Mouse (Mus musculus) hindbrain, postnatal 0 days (tissue): ENCODE results near the gene Sdhaf1. TPM values are rescaled to one million over a fixed set of nuclear protein-coding genes. Genes with fewer than 3 reads are reported as not detected.
A peak's percentile ranks its signal among the peaks of the same experiment; 100 is the strongest.

Experiments
- ATAC-seq: fragments of 200-750 bp; cut with Nextera tagmentation; 2 replicates; pipeline ENCODE4 v1.8.0; 2017; ENCODE audit warnings: mild to moderate bottlenecking, moderate TSS enrichment, moderate library complexity
- DNase-seq: peaks from one replicate; pipeline ENCODE4 v3.0.0-alpha.2; 2015; ENCODE audit warnings: low spot score
- H3K27ac ChIP-seq: fragments of 300-500 bp; sonication (generic); 2 replicates; pipeline ENCODE4 v1.5.1; 2014; ENCODE audit warnings: mild to moderate bottlenecking
- H3K27me3 ChIP-seq: fragments of 300-500 bp; sonication (generic); 2 replicates; pipeline ENCODE4 v1.6.1; 2014; ENCODE audit warnings: low read length, mixed read lengths; ENCODE audit not compliant: insufficient read depth
- H3K36me3 ChIP-seq: fragments of 300-500 bp; sonication (generic); 2 replicates; pipeline ENCODE4 v1.6.1; 2014; ENCODE audit warnings: low read length, mixed read lengths; ENCODE audit not compliant: insufficient read depth
- H3K4me1 ChIP-seq: fragments of 300-500 bp; sonication (generic); 2 replicates; pipeline ENCODE4 v1.6.1; 2014; ENCODE audit warnings: antibody characterized with exemption, low read length, mixed read lengths; ENCODE audit not compliant: insufficient read depth
- H3K4me2 ChIP-seq: fragments of 300-500 bp; sonication (generic); 2 replicates; pipeline ENCODE4 v1.6.1; 2014; ENCODE audit warnings: low read depth, mild to moderate bottlenecking, low read length, moderate library complexity, mixed read lengths
- H3K4me3 ChIP-seq: fragments of 300-500 bp; sonication (generic); 2 replicates; pipeline ENCODE4 v1.5.1; 2014; ENCODE audit warnings: low read length
- H3K9ac ChIP-seq: fragments of 300-500 bp; sonication (generic); replicated peaks from 2 replicates; pipeline ENCODE4 v1.6.1; 2014; ENCODE audit warnings: mild to moderate bottlenecking, low read length, moderate library complexity, mixed read lengths
- H3K9me3 ChIP-seq: fragments of 300-500 bp; sonication (generic); 2 replicates; pipeline ENCODE4 v1.6.1; 2016; ENCODE audit warnings: low read length, mixed read lengths
- CTCF ChIP-seq: IDR thresholded peaks from 2 replicates; pipeline ENCODE4 v1.5.1; 2016; ENCODE audit warnings: antibody characterized with exemption, control low read depth, low read depth
- WGBS: fragments of 180-500 bp; shearing (Covaris S2); extraction: QIAGEN DNeasy Blood & Tissue Kit; methylation state at CpG from one replicate; pipeline ENCODE4 v1.1.7; 2014; 5-methylcytosine and 5-hydroxymethylcytosine counted together
- polyA plus RNA-seq: library from polyadenylated mRNA; unstranded; fragments of >200 nt; fragmentation: Nextera tagmentation; extraction: Ambion mirVana; gene quantifications from 2 replicates; pipeline ENCODE4 v1.2.1, GENCODE M21; 2015
- total RNA-seq: library from RNA; depleted of rRNA; stranded (reverse); fragments of >200 nt; gene quantifications from 2 replicates; pipeline ENCODE4 v1.2.3, GENCODE M21; 2014; rRNA removed

The Sdhaf1 gene
- total RNA-seq (12.9 and 14.7 TPM in 2 replicates), polyA plus RNA-seq (17.8 and 19.3 TPM in 2 replicates)

- 0 out of 2 replicates have a peak, but pooled peaks cover 2% of the 10 kb centered on the region for H3K9me3 ChIP-seq
- H3K27me3 ChIP-seq = no peaks in the 10 kb centered on the region
- H3K27ac ChIP-seq = peak within 1 kb of the TSS; percentile 85
- ATAC-seq (no peak), DNase-seq (no peak)
- peak within 1 kb of the TSS; percentile 89 for H3K4me2 ChIP-seq
- peak within 1 kb of the TSS; percentile 76 for H3K4me3 ChIP-seq
- no peaks in the 10 kb centered on the region for H3K36me3 ChIP-seq
- no peak for TF ChIP-seq CTCF
- H3K4me1 ChIP-seq = peaks cover 7% of the 10 kb centered on the region; the same call in 1 of the 2 replicates
- 82% methylated on average over 3 of the region's 3 CpGs for WGBS
- peak within 1 kb of the TSS; percentile 85; the same call in 1 of the 2 replicates for H3K9ac ChIP-seq
These were observed at the start of gene Sdhaf1 for GRCm38 (mm10) chr7:30323795-30324194. Gene Sdhaf1, minus strand, starts transcription at chr7:30323895.

- Histone ChIP-seq H3K4me1 (peaks cover 11% of the 10 kb centered on the region; the same call in 1 of the 2 replicates), H3K36me3 (no peaks in the 10 kb centered on the region), H3K27ac (no peak overlapping the region), H3K4me3 (no peak overlapping the region), H3K4me2 (no peak overlapping the region), H3K9ac (no peak overlapping the region), H3K9me3 (no peaks in the 10 kb centered on the region), H3K27me3 (no peaks in the 10 kb centered on the region)
- no peak for TF ChIP-seq CTCF
- WGBS = 75% methylated on average over 2 of the region's 2 CpGs
- no peak for DNase-seq
- no peak for ATAC-seq
These were observed 43.8 kb upstream of the Sdhaf1 start for GRCm38 (mm10) chr7:30367466-30367865.

GRCm38 (mm10) chr7:30363344-30363738, 39.6 kb upstream of the Sdhaf1 start:
- peaks cover 29% of the 10 kb centered on the region for H3K4me1 ChIP-seq
- H3K36me3 ChIP-seq = no peaks in the 10 kb centered on the region
- H3K4me2 ChIP-seq = peak overlapping the region; percentile 88
- no peak for DNase-seq
- TF ChIP-seq CTCF = no peak
- peak overlapping the region; percentile 72; the same call in 1 of the 2 replicates for H3K27ac ChIP-seq
- peak; percentile 34 for ATAC-seq
- peak overlapping the region; percentile 77 for H3K9ac ChIP-seq
- H3K4me3 ChIP-seq = peak overlapping the region; percentile 70
- H3K9me3 ChIP-seq = no peaks in the 10 kb centered on the region
- H3K27me3 ChIP-seq = no peaks in the 10 kb centered on the region
- WGBS = 55% methylated on average over 6 of the region's 6 CpGs

GRCm38 (mm10) chr7:30362652-30363343, 39.1 kb upstream of the Sdhaf1 start, which contains the start of gene Lrfn3:
Gene Lrfn3, minus strand, starts transcription at chr7:30362772.
- peak within 1 kb of the TSS; percentile 70 for H3K4me3 ChIP-seq
- H3K27ac ChIP-seq = peak within 1 kb of the TSS; percentile 72
- peak within 1 kb of the TSS; percentile 77 for H3K9ac ChIP-seq
- peak; percentile 95 for DNase-seq
- no peaks in the 10 kb centered on the region for H3K36me3 ChIP-seq
- peak within 1 kb of the TSS; percentile 88 for H3K4me2 ChIP-seq
- no peaks in the 10 kb centered on the region for H3K9me3 ChIP-seq
- H3K4me1 ChIP-seq = peaks cover 29% of the 10 kb centered on the region
- no peak for TF ChIP-seq CTCF
- WGBS = 1% methylated on average over 31 of the region's 55 CpGs
- ATAC-seq = peak; percentile 77
- H3K27me3 ChIP-seq = no peaks in the 10 kb centered on the region

- DNase-seq (no peak), ATAC-seq (no peak)
- no peak for TF ChIP-seq CTCF
- no peak overlapping the region for H3K4me3 ChIP-seq
- no peak overlapping the region for H3K27ac ChIP-seq
- no peaks in the 10 kb centered on the region for H3K27me3 ChIP-seq
- H3K9ac ChIP-seq = no peak overlapping the region
- no peak overlapping the region for H3K4me2 ChIP-seq
- H3K36me3 ChIP-seq = no peaks in the 10 kb centered on the region
- 88% methylated on average over 17 of the region's 17 CpGs for WGBS
- no peaks in the 10 kb centered on the region for H3K9me3 ChIP-seq
- peaks cover 29% of the 10 kb centered on the region for H3K4me1 ChIP-seq
These were observed 36.3 kb upstream of the Sdhaf1 start for GRCm38 (mm10) chr7:30360028-30360427.

- H3K4me1 ChIP-seq = peaks cover 29% of the 10 kb centered on the region
- no peaks in the 10 kb centered on the region for H3K36me3 ChIP-seq
- ATAC-seq (no peak), DNase-seq (no peak)
- 73% methylated on average over 31 of the region's 31 CpGs for WGBS
- no peak for TF ChIP-seq CTCF
- H3K27me3 ChIP-seq = no peaks in the 10 kb centered on the region
- no peaks in the 10 kb centered on the region for H3K9me3 ChIP-seq
- no peak overlapping the region for H3K4me3 ChIP-seq
- H3K9ac ChIP-seq = no peak overlapping the region
- no peak overlapping the region for H3K27ac ChIP-seq
- peak overlapping the region; percentile 10; the same call in 1 of the 2 replicates for H3K4me2 ChIP-seq
These were observed 35.7 kb upstream of the Sdhaf1 start for GRCm38 (mm10) chr7:30359276-30359865.
